Mouse (Mus musculus): ENCODE measurements around the gene Acp2.

DNA sequence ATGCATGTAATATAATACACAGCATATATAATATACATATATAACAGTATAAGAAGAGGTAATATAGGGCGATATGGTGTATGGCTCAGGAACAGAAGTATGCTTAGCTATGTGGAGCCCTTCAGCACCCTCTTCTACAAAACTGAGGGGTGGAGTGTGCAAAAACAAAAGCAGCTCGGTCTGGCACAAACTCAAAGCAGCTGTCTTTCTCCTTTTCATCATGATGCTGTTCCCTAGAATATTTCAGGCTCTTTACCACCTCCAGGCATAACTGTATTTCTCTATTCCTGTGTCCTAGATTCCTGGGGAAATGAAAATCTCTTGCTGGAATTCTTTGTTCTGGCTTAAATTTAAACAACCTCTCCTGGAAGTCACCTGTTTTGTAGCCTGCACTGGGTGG is 27.1 kb downstream of the Acp2 start:
- TF ChIP-seq CTCF (IDR thresholded peaks at IDR 0.05; ENCODE audit: insufficient read depth, low read depth, low read length) (no peak), POLR2A (IDR thresholded peaks at IDR 0.05; ENCODE audit: insufficient read depth, low read depth, low read length) (no peak)
